Mouse (Mus musculus) MEL (cell line): ENCODE results near the gene Cd164l2.

ENCODE experiments used
- NELFE ChIP-seq: IDR thresholded peaks from 2 replicates; pipeline ENCODE4 v1.6.1; 2011; ENCODE audit warnings: low read depth, low read length, improper control_type of control experiment
- POLR2A ChIP-seq, 2 experiments: IDR thresholded peaks; 2 replicates each; pipeline ENCODE4 v1.6.1; 2011 to 2012; ENCODE audit warnings: low read length in 2 of 2, mild to moderate bottlenecking in 2 of 2, control low read depth in 1 of 2, improper control_type of control experiment in 1 of 2, low read depth in 1 of 2, moderate library complexity in 1 of 2; ENCODE audit not compliant: control insufficient read depth in 1 of 2, insufficient read depth in 1 of 2, poor library complexity in 1 of 2
- ZNF384 ChIP-seq: IDR thresholded peaks from 2 replicates; pipeline ENCODE4 v1.6.1; 2012; ENCODE audit warnings: low read depth, mild to moderate bottlenecking, inconsistent platforms, low read length, improper control_type of control experiment

DNA sequence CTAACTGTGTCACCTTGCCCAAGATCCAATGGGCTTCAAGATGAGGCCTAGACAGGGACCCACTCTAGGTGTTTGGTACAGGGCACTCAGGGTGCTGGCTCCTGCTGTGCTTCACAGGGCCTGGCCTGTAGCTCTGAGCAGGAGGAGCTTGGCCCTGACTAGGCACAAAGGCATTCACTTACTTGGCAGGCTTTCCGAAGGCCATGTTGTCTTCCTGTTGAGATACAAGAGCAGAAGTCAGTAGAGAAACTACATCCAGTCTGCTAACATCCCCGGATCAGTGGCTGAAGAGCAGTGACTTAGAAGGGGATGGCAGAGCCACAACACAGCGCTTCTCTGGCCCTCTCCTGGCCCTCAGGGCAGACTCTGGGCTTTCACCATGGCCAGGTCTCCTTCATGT is 57.7 kb downstream of the Cd164l2 start:
- TF ChIP-seq NELFE (no peak), ZNF384 (no peak), POLR2A (IDR thresholded peaks at IDR 0.05; ENCODE audit: control insufficient read depth in 1 of 2, insufficient read depth in 1 of 2, low read depth in 1 of 2, low read length in 2 of 2, poor library complexity in 1 of 2) (no peak)
